Mouse (Mus musculus) spleen, postnatal 10 days (tissue): ENCODE data around the gene Ntrk1.

Experiments
- DNase-seq, 2 experiments: peaks; one replicate each; pipeline ENCODE4 v3.0.0; 2021 to 2022; ENCODE audit warnings: low spot score in 2 of 2

Gene Ntrk1

GRCm38 (mm10) chr3:87785626-87786214 is 9.2 kb downstream of the Ntrk1 start:
- no peak for DNase-seq

GRCm38 (mm10) chr3:87785156-87785555 is 9.8 kb downstream of the Ntrk1 start:
- no peak for DNase-seq

DNA sequence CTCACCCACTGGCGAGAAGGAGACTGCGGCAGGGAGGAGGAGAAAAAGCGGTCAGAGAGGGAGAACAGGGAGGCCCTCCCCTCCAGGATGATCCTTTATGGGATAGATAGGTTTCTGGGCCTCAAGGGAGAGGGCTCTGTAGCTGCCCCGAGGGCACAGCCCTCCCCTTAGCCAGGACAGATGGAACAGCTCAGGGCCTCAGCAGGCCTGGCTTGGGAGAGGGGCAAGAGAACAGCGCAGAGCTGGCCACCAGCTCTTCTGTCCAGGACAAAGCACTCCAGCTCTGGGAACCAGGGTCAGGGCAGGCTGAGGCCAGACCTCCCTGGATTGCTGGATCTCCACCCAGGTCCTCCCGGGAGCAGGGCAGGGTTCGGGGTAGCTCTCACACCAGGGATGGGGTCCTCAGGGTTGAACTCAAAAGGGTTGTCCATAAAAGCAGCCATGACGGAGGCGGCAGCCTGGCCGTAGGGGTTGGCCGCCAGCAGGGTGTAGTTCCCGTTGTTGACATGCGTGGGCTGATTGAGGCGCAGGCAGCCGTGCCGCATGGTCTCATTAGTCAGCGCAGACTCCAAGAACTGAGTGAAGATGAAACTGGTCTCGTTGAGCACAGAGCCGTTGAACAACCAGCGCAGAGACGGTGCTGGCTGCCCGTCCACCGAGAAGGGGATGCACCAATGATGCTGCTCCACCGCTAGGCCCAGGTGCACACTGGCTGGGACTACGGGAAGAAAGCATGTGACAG is 11.5 kb downstream of the Ntrk1 start:
- no peak for DNase-seq

GRCm38 (mm10) chr3:87779086-87779485 is 15.9 kb downstream of the Ntrk1 start:
- DNase-seq: no peak

- no peak for DNase-seq
Measured at GRCm38 (mm10) chr3:87778283-87778682, 16.7 kb downstream of the Ntrk1 start.

DNA sequence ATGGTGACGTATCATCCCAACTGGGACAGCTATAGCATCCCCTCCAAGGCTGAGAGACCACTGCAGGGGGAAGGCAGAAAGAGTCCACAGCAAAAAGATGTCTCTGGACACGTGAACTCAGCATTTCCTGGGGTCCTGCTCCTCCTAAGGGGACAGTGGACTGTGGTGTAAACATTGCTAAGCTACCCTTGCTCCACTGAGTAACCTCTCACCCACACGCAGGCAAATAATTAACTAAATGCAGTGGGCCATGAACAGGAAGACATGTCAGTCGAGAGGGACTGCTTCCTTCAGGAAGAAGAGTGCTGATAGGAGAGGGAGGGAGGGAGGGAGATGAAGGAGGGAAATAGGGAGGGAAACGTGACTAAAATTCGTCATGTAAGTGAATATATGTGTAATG is 23.9 kb downstream of the Ntrk1 start:
- no peak for DNase-seq

DNA sequence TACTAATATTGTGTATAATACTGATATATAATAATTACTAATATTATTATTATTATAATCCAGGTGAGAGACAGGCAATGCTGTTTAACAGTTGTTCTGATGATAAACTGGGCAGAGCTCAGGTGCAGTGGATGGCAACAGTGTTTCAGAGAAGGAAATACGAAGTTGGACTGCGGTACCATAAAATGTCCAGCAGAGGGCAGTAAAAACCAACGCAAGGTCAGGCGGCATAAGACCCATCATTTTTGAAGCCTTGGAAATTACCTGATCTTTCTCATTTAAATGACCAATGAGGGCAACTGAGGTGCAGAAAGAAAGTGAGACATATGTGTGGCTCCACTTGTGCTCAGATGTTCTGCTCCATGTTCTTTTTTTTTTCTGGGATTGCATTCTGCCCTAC is 24.7 kb downstream of the Ntrk1 start:
- peak in 1 of 2 experiments; percentile 58 for DNase-seq

GRCm38 (mm10) chr3:87769506-87769905 is 25.5 kb downstream of the Ntrk1 start:
- DNase-seq: no peak

DNA sequence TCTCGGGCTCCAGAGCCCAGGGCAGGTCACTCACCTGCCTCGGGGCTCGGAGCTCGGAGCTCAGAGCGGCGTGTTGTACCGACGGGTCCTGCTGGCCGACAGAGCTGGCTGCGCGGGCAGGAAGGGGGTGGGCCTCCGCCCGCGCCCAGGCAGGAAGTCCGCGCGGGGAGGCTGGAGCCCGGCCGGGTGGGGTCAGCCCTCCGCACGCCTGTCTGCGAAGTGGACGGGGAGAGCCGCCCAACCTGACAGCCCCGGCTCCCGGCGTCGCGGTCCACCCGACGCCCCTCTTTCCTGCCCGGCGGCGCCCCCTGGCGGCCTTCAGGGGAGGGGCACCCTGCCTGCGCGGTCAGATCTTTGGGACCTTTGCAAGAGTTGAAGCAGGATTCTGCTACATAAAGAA is 26.1 kb downstream of the Ntrk1 start:
- DNase-seq: peak; percentile 57 to 81

DNA sequence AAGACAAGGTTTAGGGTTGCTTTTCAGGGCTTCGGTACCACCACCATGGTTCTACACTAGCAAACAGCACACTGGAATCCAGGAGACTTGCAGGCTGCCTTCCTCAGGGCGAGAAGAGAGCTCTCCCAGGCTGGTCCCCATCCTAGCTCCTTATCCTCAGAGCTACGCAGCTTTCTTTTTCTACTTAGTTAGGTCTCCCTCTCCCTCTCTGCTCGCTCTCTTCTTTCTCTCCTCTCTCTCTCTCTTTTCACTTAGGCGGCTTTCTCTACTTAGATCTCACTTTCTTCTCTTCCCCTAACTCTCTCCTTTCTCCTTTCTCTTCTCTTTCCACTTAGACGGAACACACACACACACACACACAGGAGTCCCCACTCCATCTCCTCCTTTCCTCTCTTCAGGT is 26.5 kb downstream of the Ntrk1 start:
- DNase-seq: no peak

- DNase-seq: no peak
Measured at GRCm38 (mm10) chr3:87767764-87768163, 27.2 kb downstream of the Ntrk1 start.

DNA sequence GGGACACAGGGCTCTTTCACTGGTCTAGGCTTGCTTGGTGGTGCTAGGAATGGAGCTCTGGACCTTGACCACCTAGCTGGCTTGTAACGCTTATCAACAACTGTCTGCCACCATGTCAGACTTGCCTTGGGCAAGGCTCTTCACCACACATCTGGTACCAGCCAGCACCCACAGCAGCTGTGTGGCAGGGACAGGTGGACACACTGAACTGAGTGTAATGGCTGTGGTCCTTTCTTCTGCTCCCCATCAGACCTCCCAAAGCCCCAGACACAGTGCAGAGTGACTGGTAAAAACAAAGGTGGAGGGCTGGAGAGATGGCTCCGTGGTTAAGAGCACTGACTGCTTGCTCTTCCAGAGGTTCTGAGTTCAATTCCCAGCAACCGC is 28.7 kb downstream of the Ntrk1 start:
- no peak for DNase-seq

- no peak for DNase-seq
Measured at GRCm38 (mm10) chr3:87765631-87766283, 29.2 kb downstream of the Ntrk1 start.

DNA sequence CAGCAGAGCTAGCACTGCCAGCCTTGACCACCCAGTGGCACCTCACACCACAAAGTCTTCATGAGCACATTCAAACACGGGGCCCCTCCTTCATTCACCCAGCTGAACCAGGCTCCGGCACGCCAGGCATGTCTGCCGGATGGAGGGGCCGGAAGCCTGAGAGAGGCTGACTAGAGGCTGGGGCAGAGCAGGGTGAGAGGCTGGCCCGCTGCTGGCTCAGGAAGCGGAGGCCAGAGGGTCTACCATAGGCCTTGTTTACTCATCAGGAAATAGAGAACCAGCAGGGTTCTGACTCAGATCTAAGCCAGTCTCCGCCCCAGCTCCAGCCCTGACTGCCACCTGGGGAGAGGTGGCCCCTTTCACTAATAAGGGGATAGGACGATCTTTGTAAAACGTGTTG is 29.9 kb downstream of the Ntrk1 start:
- DNase-seq: peak; percentile 19 to 72

- DNase-seq: no peak
Measured at GRCm38 (mm10) chr3:87764506-87764905, 30.5 kb downstream of the Ntrk1 start.

- peak in 1 of 2 experiments; percentile 42 for DNase-seq
Measured at GRCm38 (mm10) chr3:87763683-87764289, 31.2 kb downstream of the Ntrk1 start.

- DNase-seq: no peak
Measured at GRCm38 (mm10) chr3:87763202-87763601, 31.8 kb downstream of the Ntrk1 start.

- DNase-seq: no peak
Measured at GRCm38 (mm10) chr3:87761408-87762375, 33.3 kb downstream of the Ntrk1 start.

GRCm38 (mm10) chr3:87758641-87759040 is 36.3 kb downstream of the Ntrk1 start:
- no peak for DNase-seq

DNA sequence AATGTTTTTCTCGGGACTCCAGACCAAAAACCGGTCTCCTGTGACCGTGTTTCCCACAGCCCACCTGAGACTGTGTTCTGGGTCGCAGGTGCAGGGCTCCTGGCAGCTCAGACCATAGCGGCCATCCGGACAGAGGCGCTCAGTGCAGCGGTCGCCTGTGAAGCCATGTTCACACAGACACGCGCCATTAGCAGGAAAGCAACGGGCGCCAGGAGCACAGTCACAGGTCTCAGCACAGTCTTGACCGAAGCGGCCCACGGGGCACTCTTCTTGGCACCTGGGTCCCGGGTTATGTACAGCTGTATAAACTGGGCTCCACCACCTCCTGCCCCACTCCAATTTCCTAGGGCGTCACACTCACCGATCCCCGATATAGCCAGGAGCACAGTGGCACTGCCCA is 38.5 kb downstream of the Ntrk1 start:
- DNase-seq: no peak

- DNase-seq: peak; percentile 66 to 86
Measured at GRCm38 (mm10) chr3:87755964-87756363, 39.0 kb downstream of the Ntrk1 start.
